Mouse (Mus musculus) limb, embryonic 14.5 days (tissue): Measurements from ENCODE around the gene Enthd1. TPM values are rescaled to one million over a fixed set of nuclear protein-coding genes. Genes with fewer than 3 reads are reported as not detected.

Source experiments
- ATAC-seq: fragments of 200-750 bp; cut with Nextera tagmentation; 2 replicates; pipeline ENCODE4 v1.8.0; 2017; ENCODE audit warnings: low read depth, moderate number of reproducible peaks, moderate TSS enrichment; ENCODE audit not compliant: low FRiP score
- DNase-seq: peaks from one replicate; pipeline ENCODE4 v3.0.0-alpha.2; 2015; ENCODE audit warnings: low spot score
- H3K27ac ChIP-seq: fragments of 300-500 bp; sonication (generic); replicated peaks from 2 replicates; pipeline ENCODE4 v1.5.1; 2014; ENCODE audit warnings: low read depth, mild to moderate bottlenecking, low read length, moderate library complexity, mixed read lengths
- H3K27me3 ChIP-seq: fragments of 300-500 bp; sonication (generic); 2 replicates; pipeline ENCODE4 v1.6.1; 2014; ENCODE audit warnings: low read length, mixed read lengths; ENCODE audit not compliant: control insufficient read depth, insufficient read depth
- H3K36me3 ChIP-seq: fragments of 300-500 bp; sonication (generic); 2 replicates; pipeline ENCODE4 v1.6.1; 2014; ENCODE audit warnings: mild to moderate bottlenecking, low read length, moderate library complexity, mixed read lengths; ENCODE audit not compliant: control insufficient read depth, insufficient read depth
- H3K4me1 ChIP-seq: fragments of 300-500 bp; sonication (generic); 2 replicates; pipeline ENCODE4 v1.6.1; 2014; ENCODE audit warnings: antibody characterized with exemption, low read length, mixed read lengths; ENCODE audit not compliant: control insufficient read depth, insufficient read depth
- H3K4me2 ChIP-seq: fragments of 300-500 bp; sonication (generic); replicated peaks from 2 replicates; pipeline ENCODE4 v1.6.1; 2014; ENCODE audit warnings: low read depth, mild to moderate bottlenecking, low read length, moderate library complexity; ENCODE audit not compliant: severe bottlenecking
- H3K4me3 ChIP-seq: fragments of 300-500 bp; sonication (generic); replicated peaks from 2 replicates; pipeline ENCODE4 v1.5.1; 2014; ENCODE audit warnings: low read length
- H3K9ac ChIP-seq: fragments of 300-500 bp; sonication (generic); 2 replicates; pipeline ENCODE4 v1.6.1; 2014; ENCODE audit warnings: mild to moderate bottlenecking, low read depth, low read length, moderate library complexity; ENCODE audit not compliant: severe bottlenecking
- H3K9me3 ChIP-seq: fragments of 300-500 bp; sonication (generic); 2 replicates; pipeline ENCODE4 v1.6.1; 2016; ENCODE audit warnings: low read length; ENCODE audit not compliant: control insufficient read depth
- POLR2A ChIP-seq: fragments of 200-500 bp; IDR thresholded peaks from 2 replicates; pipeline ENCODE4 v1.8.0; 2012; ENCODE audit warnings: inconsistent platforms, mild to moderate bottlenecking, moderate library complexity, borderline replicate concordance; ENCODE audit not compliant: insufficient read depth, insufficient read length; ENCODE audit errors: extremely low read depth
- WGBS: fragments of 180-500 bp; shearing (Covaris S2); extraction: QIAGEN DNeasy Blood & Tissue Kit; methylation state at CpG from one replicate; pipeline ENCODE4 v1.1.7; 2014; 5-methylcytosine and 5-hydroxymethylcytosine counted together
- polyA plus RNA-seq, 2 experiments: library from polyadenylated mRNA; depleted of rRNA in 1 of 2; stranded (reverse) in 1 of 2; unstranded in 1 of 2; fragments of >200 nt; fragmentation: Nextera tagmentation in 1 of 2; extraction: Ambion mirVana in 1 of 2; gene quantifications; 2 replicates each; pipeline versions ENCODE4 v1.2.1 to v1.2.3; 2012 to 2014

Gene Enthd1
- polyA plus RNA-seq, 2 experiments: 0.04 TPM; not detected in 1

DNA sequence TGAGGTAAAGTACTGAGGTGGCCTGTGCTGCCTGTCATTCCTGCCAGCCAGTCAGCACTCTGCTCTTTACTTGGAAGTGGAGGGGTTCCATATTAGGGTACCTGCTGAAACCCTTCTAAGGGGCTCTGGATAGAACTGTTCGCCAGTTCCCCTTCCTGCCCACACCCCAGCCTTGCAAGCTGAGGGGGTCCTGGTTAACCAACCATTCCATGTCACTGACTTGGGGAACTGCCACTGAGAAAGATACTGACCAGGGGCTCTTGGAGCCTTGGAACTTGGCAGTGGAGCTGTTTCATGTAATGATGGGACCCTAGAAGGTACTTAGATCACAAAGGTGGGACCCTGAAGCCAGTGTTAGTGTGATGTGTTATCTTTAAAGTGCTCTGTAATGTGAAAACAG is 5.3 kb upstream of the Enthd1 start:
- 84% methylated on average over 1 of the region's 1 CpGs for WGBS
- TF ChIP-seq POLR2A: no peak
- H3K4me2 ChIP-seq: no peak overlapping the region

DNA sequence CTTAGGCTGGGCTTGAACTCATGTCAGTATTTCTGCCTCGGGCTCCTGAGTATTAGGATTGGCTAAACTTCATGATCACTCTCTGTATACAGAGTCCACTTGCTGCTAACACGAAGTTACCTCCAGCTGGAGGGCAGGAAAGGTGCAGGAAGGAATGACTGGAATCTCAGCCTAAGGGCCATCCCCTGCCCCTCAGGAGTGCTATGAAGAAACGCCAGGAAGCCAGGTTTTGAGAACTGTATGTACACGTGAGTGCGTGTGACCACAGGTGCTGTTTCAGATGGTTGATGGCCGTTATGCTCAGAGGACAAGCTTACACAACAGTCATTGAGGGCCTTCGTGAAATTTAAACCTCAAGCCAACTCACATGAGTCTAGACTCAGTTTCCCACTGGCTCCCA is 4.2 kb upstream of the Enthd1 start:
- DNase-seq (no peak), ATAC-seq (no peak)
- no peaks in the 10 kb centered on the region for H3K4me1 ChIP-seq
- H3K27ac ChIP-seq: no peak overlapping the region
- no peak overlapping the region for H3K4me3 ChIP-seq
- no peaks in the 10 kb centered on the region for H3K27me3 ChIP-seq
- no peak overlapping the region for H3K4me2 ChIP-seq
- H3K36me3 ChIP-seq: no peaks in the 10 kb centered on the region
- no peak for TF ChIP-seq POLR2A
- no peaks in the 10 kb centered on the region for H3K9me3 ChIP-seq
- H3K9ac ChIP-seq: no peak overlapping the region
- WGBS: 60% methylated on average over 7 of the region's 7 CpGs

More for the DNA sequence above, 5.3 kb upstream of the Enthd1 start:
- no peak overlapping the region for H3K9ac ChIP-seq
- DNase-seq (no peak), ATAC-seq (no peak)
- no peaks in the 10 kb centered on the region for H3K4me1 ChIP-seq
- H3K27ac ChIP-seq: no peak overlapping the region
- no peaks in the 10 kb centered on the region for H3K36me3 ChIP-seq
- H3K9me3 ChIP-seq: no peaks in the 10 kb centered on the region
- no peak overlapping the region for H3K4me3 ChIP-seq
- no peaks in the 10 kb centered on the region for H3K27me3 ChIP-seq

DNA sequence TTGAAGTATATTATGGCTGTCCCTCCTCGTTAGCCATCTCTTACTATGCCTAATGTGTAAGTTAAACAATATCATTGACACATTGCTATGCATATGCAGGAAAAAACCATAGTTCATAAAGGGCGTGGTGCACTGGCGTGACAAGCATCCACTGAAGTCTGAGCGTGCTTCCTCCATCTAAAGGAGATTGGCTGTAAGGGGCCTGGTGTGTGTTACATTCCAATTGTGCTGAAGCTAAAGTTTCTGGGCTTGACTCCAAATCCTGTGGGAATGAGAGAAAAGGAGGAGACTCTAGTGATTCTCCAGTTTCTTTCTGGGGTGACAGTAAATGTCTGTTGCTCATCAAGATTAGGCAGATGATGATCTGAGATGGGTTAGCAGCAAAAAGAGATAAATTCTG is 2.8 kb upstream of the Enthd1 start:
- Histone ChIP-seq H3K27ac (no peak overlapping the region), H3K4me1 (no peaks in the 10 kb centered on the region), H3K9me3 (no peaks in the 10 kb centered on the region), H3K4me2 (no peak overlapping the region), H3K27me3 (no peaks in the 10 kb centered on the region), H3K4me3 (no peak overlapping the region), H3K9ac (no peak overlapping the region), H3K36me3 (no peaks in the 10 kb centered on the region)
- TF ChIP-seq POLR2A: no peak
- 64% methylated on average over 4 of the region's 4 CpGs for WGBS
- DNase-seq: peak; percentile 30
- ATAC-seq: no peak

DNA sequence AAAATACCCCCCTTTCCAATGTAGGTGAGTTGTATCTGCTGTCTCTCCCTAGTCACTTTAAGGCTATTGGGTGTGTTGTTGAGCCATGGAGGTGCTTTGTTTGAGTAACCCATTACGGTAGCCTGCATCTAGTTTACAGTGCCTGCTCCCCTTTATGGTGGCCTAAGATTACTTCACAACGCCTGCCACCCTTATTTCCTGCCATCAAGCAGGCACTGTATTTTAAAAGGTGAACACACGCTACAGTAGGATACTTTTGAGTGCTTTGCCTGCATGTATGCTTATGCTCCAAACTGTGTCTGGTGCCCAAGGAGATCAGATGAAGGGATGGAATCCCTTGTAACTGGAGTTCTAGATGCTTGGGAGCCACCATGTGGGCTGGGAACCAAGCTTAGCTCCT is 2.2 kb upstream of the Enthd1 start:
- DNase-seq (no peak), ATAC-seq (no peak)
- no peaks in the 10 kb centered on the region for H3K4me1 ChIP-seq
- H3K36me3 ChIP-seq: no peaks in the 10 kb centered on the region
- 64% methylated on average over 3 of the region's 3 CpGs for WGBS
- no peak overlapping the region for H3K4me2 ChIP-seq
- H3K9me3 ChIP-seq: no peaks in the 10 kb centered on the region
- no peaks in the 10 kb centered on the region for H3K27me3 ChIP-seq
- H3K4me3 ChIP-seq: no peak overlapping the region
- TF ChIP-seq POLR2A: no peak
- no peak overlapping the region for H3K27ac ChIP-seq
- no peak overlapping the region for H3K9ac ChIP-seq

- Histone ChIP-seq H3K27ac (no peak overlapping the region), H3K9ac (no peak overlapping the region), H3K4me1 (no peaks in the 10 kb centered on the region), H3K27me3 (no peaks in the 10 kb centered on the region), H3K4me2 (no peak overlapping the region), H3K4me3 (no peak overlapping the region), H3K36me3 (no peaks in the 10 kb centered on the region), H3K9me3 (no peaks in the 10 kb centered on the region)
- no peak for ATAC-seq
- DNase-seq: no peak
- TF ChIP-seq POLR2A: no peak
- 95% methylated on average over 6 of the region's 6 CpGs for WGBS
Measured at GRCm38 (mm10) chr15:80566696-80567095, 1.7 kb upstream of the Enthd1 start.

- WGBS: 82% methylated on average over 6 of the region's 6 CpGs
- ATAC-seq (no peak), DNase-seq (no peak)
- H3K9me3 ChIP-seq: no peaks in the 10 kb centered on the region
- H3K4me1 ChIP-seq: no peaks in the 10 kb centered on the region
- no peak for TF ChIP-seq POLR2A
- H3K4me3 ChIP-seq: no peak overlapping the region
- no peak overlapping the region for H3K27ac ChIP-seq
- H3K4me2 ChIP-seq: no peak overlapping the region
- no peaks in the 10 kb centered on the region for H3K36me3 ChIP-seq
- no peaks in the 10 kb centered on the region for H3K27me3 ChIP-seq
- H3K9ac ChIP-seq: no peak overlapping the region
Measured at GRCm38 (mm10) chr15:80563634-80564208, 1.2 kb downstream of the Enthd1 start.
